Mouse (Mus musculus) G1E-ER4 (cell line): Measurements from ENCODE around the gene Sdhb. TPM values are rescaled to one million over a fixed set of nuclear protein-coding genes. Genes with fewer than 3 reads are reported as not detected.

Source experiments
- GATA1 ChIP-seq: IDR thresholded peaks from one replicate; pipeline ENCODE4 v1.8.0; 2012; ENCODE audit warnings: low read length, inconsistent platforms
- polyA plus RNA-seq: library from polyadenylated mRNA; stranded (reverse); fragments of >175 nt; gene quantifications from 2 replicates; pipeline ENCODE4 v1.2.3, GENCODE M21; 2012

Sdhb gene
- polyA plus RNA-seq, 1 experiment: 113 TPM

DNA sequence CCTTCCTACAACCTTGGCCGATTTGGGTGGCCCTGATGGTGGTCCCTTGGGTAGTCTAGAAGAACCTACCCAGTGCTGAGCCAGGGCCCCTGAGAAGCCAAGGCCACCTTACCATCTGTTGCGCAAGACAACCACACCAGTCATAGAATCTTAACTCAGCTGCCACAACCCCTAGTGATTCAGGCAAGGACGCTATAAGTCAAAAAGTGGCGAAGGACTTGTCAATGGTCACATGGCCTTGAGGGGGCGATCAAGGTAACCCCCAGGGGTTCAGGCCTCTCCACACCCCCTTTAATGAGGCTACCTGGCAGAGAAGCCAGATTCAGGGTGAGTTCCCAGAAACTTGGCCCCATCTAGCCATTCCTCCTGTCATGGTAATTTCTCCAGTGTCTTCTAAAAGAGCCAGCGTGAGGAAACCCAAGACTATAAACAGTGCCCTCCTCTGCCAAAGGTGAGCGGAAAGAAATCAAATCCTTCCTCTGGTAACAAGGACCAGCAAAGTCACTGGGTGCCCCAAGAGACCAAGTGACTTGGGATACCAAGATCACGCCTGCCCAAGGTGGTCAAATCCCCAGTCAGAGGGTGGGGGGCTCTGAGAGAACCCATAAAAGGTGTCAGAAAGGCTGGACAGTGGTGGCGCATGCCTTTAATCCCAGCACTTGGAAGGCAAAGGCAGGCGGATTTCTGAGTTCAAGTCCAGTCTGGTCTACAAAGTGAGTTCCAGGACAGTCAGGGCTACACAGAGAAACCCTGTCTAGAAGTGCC is 1.1 kb upstream of the Sdhb start:
- TF ChIP-seq GATA1: no peak

- no peak for TF ChIP-seq GATA1
Observed at GRCm38 (mm10) chr4:140961467-140962206, 634 bp downstream of the Sdhb start.

GRCm38 (mm10) chr4:140962207-140962909 is 1.4 kb downstream of the Sdhb start:
- no peak for TF ChIP-seq GATA1

DNA sequence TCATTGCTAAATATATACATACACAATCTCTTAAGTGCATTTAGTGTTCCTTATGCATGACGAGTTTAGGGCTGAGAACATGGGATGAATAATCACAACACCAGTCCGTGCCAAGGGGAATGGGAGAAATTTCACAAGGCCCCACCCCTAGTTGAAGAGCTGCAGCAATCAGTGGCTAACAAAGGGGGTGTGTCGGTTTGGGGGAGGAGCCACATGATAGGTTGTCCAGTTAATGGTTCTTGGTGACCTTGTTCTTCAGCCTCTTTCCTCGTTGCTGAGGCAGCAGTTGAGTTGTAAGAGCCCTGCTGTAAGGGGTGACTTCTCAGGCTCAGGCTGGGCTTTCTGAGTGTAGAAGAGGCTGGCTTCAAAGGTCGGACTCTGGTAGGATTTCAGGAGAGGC is 1.9 kb downstream of the Sdhb start:
- TF ChIP-seq GATA1: no peak

DNA sequence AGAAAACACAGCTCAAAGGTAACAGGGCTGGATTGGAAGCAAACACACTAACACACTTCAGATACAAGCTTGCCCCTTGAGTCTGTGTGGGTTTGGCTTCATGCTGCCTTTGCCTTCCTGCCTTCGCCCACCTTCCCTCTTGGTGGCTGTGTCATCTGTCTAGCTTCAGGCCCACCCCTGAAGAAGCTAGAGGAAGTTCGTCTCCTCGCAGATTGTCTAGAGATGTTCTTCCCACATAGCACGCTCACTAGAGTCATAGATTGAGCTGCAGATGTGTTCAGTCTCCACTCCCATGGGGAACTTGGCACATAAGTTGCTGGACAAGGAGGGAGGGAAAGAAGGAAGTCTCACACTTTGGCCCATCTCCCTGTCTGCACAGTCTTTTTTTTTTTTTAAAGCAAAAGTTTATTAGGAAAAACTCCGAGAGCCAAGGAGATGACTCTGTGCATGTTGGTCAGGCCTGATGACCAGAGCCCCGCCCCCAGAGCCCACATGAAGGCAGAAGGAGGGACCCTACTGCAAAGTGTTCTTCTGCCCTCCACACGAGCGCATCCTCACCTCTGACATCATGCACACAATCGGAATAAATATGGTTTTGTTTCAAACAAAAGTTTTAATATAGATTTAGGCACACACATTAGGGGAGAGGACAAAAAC is 3.1 kb downstream of the Sdhb start:
- no peak for TF ChIP-seq GATA1

GRCm38 (mm10) chr4:140964620-140965019 is 3.6 kb downstream of the Sdhb start:
- no peak for TF ChIP-seq GATA1

DNA sequence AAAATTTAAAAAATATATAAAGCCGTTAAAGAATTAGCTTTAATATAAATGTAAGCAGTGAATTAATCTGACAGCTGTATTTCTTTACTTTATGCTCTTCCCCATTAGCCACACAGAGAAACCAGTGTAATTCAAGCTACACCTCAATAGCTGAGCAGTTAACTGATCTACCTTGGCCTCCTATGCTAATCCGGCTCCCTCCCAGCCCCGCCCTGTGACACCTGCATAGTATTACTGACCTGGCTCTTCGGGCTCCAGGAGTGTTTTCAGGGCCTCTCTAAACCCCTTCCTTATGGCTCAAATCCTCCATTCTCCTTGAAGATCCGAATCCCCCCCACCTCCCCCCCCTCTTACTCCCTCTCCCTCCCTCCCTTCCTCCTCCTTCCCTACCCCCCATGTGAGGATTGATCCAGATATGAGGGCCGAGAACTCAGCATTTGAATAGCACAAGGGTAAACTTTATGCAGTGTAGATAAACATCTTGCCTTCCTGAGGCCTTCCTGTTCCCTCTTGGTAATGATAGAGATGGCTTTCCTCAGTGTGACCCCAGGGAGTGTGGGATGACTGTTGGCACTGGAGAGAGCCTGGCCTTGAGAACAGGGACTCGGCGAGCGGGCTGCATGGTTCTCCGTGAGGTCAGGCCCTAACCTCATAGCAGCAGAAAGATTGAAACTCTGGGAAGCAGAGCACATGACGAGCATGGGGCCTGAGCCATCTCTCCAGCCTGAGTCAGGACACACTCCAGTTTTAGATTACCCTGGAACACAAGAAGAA is 6.6 kb downstream of the Sdhb start:
- no peak for TF ChIP-seq GATA1

DNA sequence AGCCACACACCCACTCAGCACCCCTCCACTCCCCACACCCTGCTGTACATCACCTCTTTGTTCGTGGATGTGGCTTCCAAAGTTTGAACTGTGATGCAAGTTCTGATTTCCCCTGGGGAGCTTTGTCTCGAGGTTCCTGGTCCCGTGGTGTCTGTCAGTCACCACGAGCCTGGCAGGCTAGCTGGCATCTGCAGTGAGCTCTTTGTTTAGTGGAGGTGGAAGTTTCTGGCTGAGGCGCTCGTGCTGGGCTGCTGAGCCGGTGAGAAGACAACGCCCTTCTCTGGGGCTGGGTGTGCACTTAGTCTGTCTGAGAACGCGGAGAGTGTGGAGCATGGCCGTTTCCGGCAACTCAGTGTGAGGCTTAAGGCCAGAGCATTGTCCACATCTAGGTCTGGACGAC is 10.7 kb downstream of the Sdhb start:
- TF ChIP-seq GATA1: no peak

GRCm38 (mm10) chr4:140974408-140974807 is 13.4 kb downstream of the Sdhb start:
- TF ChIP-seq GATA1: no peak

- no peak for TF ChIP-seq GATA1
Observed at GRCm38 (mm10) chr4:140975356-140975755, 14.4 kb downstream of the Sdhb start.

- no peak for TF ChIP-seq GATA1
Observed at GRCm38 (mm10) chr4:140977278-140977677, 16.3 kb downstream of the Sdhb start.

DNA sequence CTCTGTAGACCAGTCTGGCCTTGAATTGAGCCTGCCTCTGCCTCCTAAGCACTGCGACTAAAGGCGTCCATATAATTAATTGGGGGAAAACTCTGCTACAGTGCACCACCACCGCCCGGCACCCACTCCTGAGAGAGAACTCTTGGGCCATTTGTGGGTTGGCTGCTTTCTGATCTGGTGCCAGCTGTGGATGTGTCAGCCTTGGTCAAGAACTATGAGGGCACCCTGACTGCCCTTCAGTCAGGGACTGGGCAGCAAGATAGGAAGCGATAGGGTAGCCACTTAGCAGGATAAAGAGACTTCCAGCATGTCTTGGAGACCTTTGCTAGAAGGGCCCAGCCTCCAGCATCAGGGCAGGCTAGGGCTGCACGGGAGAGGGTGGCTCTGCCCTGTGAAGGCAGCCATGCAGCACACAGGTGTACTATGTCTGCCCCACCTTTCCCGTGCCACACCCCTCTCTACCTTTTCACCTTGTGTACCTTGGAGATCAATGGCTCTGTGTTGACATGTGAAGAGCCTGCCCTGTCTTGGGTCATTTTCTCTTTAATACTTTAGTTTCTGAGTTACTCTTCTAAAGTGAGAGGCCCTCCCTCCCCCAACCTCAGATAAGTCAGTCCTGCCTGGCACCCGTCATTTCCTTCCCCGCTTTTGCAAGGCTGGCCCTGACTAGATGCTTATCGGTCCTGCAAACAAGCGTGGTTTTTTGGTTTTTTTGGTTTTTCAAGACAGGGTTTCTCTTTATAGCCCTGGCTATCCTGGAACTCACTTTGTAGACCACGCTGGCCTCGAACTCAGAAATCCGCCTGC is 17.1 kb downstream of the Sdhb start:
- no peak for TF ChIP-seq GATA1

DNA sequence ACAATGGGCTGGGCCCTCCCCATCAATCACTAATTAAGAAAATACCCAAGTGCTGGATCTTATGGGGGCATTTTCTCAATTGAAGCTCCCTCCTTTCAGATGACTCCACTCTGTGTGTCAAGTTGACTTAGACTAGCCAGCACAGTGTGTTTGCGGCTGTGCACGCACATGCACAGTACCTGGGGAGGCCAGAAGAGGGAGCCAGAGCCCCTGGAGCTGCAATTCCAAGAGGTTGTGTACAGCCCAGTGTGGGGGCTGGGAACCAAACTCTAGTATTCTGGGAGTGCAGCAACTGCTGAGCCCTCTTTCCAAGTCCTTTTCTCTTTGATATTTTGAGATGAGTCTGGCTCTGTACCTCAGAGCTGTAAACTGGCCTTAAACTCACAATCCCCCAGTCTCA is 20.6 kb downstream of the Sdhb start:
- TF ChIP-seq GATA1: no peak

DNA sequence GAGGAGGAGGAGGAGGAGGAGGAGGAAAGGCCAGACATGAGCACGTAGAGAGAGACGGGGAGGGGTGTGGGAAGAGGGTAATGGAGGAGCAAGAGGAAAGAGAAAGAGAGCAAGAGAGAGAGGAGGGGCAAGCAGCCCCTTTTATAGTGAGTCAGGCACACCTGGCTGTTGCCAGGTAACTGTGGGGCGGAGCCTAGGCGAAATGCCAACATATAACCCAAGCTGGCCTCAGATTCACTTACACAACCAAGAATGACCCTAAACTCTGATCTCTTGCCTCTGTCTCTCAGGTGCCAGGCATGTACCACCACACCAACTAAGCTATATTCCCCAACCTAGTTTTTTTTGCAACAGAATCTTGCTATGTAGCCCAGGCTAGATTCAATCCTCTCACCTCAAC is 21.8 kb downstream of the Sdhb start:
- no peak for TF ChIP-seq GATA1
